Mouse (Mus musculus) bone marrow, adult 2 months (tissue): Measurements from ENCODE around the gene Cog7.

Source experiments
- CTCF ChIP-seq: fragments of 200-500 bp; IDR thresholded peaks from 2 replicates; pipeline ENCODE4 v1.5.1; 2011; ENCODE audit warnings: low read length, control low read depth; ENCODE audit not compliant: control insufficient read depth, insufficient read depth
- POLR2A ChIP-seq: fragments of 200-500 bp; IDR thresholded peaks from 2 replicates; pipeline ENCODE4 v1.6.1; 2011; ENCODE audit warnings: low read depth, mild to moderate bottlenecking, control low read depth, low read length, borderline replicate concordance; ENCODE audit not compliant: control insufficient read depth

- TF ChIP-seq CTCF (no peak), POLR2A (no peak)
Observed at GRCm38 (mm10) chr7:121874784-121875183, 106.7 kb downstream of the Cog7 start.
